Mouse (Mus musculus): ENCODE measurements around the gene Il12b. TPM values are rescaled to one million over a fixed set of nuclear protein-coding genes. Genes with fewer than 3 reads are reported as not detected.
"Not testable (repeated sequence)": the region's sequence is repeated elsewhere in the genome, so short reads cannot be mapped to it uniquely, and the experiment has no call there.

The Il12b gene
- polyA plus RNA-seq, 1 experiment: not detected

DNA sequence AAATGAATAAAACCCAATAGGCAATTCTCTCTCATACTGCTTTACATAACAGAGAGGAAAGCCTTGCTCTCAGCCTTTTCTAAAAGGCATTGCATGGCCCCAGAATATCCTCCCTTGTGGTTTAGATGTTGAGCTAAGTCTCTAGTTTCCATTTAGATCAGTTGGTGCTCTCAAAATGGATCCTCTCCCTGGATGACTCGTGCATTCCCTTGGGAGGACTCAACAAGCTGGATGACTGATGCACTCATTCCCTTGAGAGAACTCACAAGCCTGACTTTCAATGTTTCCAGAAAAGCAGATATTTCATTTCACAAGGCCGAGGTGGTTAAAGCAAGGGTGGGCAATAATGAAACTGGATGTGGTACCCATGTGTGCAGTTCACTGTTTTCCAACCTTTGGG, 28.1 kb downstream of the Il12b start:
- no peak for DNase-seq
- Histone ChIP-seq H3K4me1 (ENCODE audit: control insufficient read depth, insufficient read depth, low read length) (no peaks in the 10 kb centered on the region), H3K4me3 (replicated peaks; ENCODE audit: insufficient read depth, low read depth, low read length) (no peak overlapping the region), H3K27ac (ENCODE audit: insufficient read depth, low read length) (no peak overlapping the region), H3K27me3 (ENCODE audit: control insufficient read depth, insufficient read depth, low read length) (no peaks in the 10 kb centered on the region)
- 82% methylated on average over 2 of the region's 2 CpGs for WGBS
- TF ChIP-seq POLR2A (IDR thresholded peaks at IDR 0.05; ENCODE audit: borderline replicate concordance, insufficient read depth, low read length) (no peak), CTCF (IDR thresholded peaks at IDR 0.05; ENCODE audit: borderline replicate concordance, insufficient read depth, low read depth, low read length) (no peak)

DNA sequence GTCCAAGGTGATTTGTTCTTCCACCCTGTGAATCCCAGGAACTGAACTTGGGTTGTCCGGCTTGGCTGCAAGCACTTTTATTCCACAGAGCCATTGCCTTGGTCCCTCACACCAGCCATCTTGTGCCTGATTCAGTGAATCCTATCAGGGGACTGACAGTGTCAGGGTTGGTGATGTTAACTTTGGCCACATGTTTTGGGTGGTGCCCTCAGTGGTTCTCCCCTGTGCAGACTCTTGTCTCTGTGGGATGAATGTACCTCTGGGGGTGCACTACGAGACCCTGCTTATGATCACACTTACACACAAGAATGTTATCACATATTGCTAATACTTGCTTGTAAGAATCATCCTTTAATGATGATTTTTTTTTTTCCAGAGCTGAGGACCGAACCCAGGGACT, 30.2 kb downstream of the Il12b start:
- TF ChIP-seq POLR2A (IDR thresholded peaks at IDR 0.05; ENCODE audit: borderline replicate concordance, insufficient read depth, low read length): no peak
- TF ChIP-seq CTCF (IDR thresholded peaks at IDR 0.05; ENCODE audit: borderline replicate concordance, insufficient read depth, low read depth, low read length): no peak
- WGBS: 89% methylated on average over 3 of the region's 3 CpGs
- H3K27ac ChIP-seq (ENCODE audit: insufficient read depth, low read length): no peak overlapping the region

DNA sequence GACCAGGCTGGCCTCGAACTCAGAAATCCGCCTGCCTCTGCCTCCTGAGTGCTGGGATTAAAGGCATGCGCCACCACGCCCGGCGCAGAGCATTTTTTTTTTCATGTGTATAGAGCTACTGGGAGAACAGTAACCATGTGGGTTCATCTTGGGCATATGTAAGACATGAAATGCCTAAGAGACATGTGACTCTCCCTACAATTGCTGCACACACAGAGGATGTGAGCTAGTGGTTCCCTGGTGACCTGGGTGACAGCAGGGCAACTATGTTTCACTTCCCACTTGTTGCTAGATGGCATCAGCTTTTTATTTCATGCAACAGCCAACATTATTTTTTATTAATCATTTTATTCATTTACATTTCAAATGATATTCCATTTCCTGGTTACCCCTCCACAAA, 37.9 kb downstream of the Il12b start:
- 95% methylated on average over 6 of the region's 6 CpGs for WGBS
- H3K27me3 ChIP-seq (ENCODE audit: control insufficient read depth, insufficient read depth, low read length): no peaks in the 10 kb centered on the region
- H3K4me3 ChIP-seq (replicated peaks; ENCODE audit: insufficient read depth, low read depth, low read length): no peak overlapping the region
- H3K4me1 ChIP-seq (ENCODE audit: control insufficient read depth, insufficient read depth, low read length): no peaks in the 10 kb centered on the region
- TF ChIP-seq CTCF (IDR thresholded peaks at IDR 0.05; ENCODE audit: borderline replicate concordance, insufficient read depth, low read depth, low read length): no peak
- no peak for TF ChIP-seq POLR2A (IDR thresholded peaks at IDR 0.05; ENCODE audit: borderline replicate concordance, insufficient read depth, low read length)
- H3K27ac ChIP-seq (ENCODE audit: insufficient read depth, low read length): no peak overlapping the region
- DNase-seq: no peak

More for the DNA sequence above, 30.2 kb downstream of the Il12b start:
- Histone ChIP-seq H3K27me3 (ENCODE audit: control insufficient read depth, insufficient read depth, low read length) (no peaks in the 10 kb centered on the region), H3K4me1 (ENCODE audit: control insufficient read depth, insufficient read depth, low read length) (no peaks in the 10 kb centered on the region), H3K4me3 (replicated peaks; ENCODE audit: insufficient read depth, low read depth, low read length) (no peak overlapping the region)
- DNase-seq: no peak

DNA sequence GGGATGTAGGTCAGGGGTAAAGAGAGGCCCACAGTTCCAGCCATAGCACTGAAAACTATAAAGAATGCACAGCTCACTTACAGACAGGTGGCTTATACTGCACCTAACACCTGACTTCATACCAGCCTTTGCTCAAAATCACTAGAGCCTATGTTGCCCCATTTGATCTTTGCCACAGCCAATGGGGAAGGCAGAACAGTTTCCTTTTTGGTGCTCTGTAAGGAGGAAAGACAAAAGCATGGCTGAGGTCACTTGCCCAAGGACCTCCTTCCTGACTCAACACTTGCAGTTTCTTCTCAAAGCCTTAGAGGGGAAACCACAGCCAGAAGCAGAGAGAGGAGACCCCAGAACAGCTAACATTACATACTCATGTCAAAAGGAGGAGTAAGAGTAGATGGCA, 51.2 kb downstream of the Il12b start:
- Histone ChIP-seq H3K4me1 (ENCODE audit: control insufficient read depth, insufficient read depth, low read length) (no peaks in the 10 kb centered on the region), H3K27me3 (ENCODE audit: control insufficient read depth, insufficient read depth, low read length) (no peaks in the 10 kb centered on the region), H3K27ac (ENCODE audit: insufficient read depth, low read length) (no peak overlapping the region), H3K4me3 (replicated peaks; ENCODE audit: insufficient read depth, low read depth, low read length) (no peak overlapping the region)
- DNase-seq: no peak
- no peak for TF ChIP-seq POLR2A (IDR thresholded peaks at IDR 0.05; ENCODE audit: borderline replicate concordance, insufficient read depth, low read length)
- TF ChIP-seq CTCF (IDR thresholded peaks at IDR 0.05; ENCODE audit: borderline replicate concordance, insufficient read depth, low read depth, low read length): no peak

DNA sequence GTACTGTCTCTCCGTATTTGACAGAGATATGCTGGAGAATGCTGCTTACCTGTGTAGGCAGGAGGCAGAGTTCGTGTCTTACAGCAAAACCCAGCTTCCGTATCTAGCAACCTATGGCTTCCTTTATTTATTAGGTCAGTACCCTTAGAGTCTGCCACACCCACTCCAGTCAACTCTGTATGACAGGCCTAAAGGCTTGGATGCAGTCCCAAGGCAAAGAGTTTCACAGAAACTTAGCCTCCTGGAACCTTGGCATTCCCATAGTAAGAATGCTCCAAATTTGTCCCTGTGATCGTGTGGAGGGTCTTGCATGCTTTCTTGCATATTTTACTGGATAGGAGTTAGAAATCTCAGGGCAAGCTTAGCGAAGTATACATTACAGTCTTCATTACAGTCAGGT, 52.2 kb downstream of the Il12b start:
- H3K27me3 ChIP-seq (ENCODE audit: control insufficient read depth, insufficient read depth, low read length); H3K4me1 ChIP-seq (ENCODE audit: control insufficient read depth, insufficient read depth, low read length); H3K4me3 ChIP-seq (replicated peaks; ENCODE audit: insufficient read depth, low read depth, low read length); H3K27ac ChIP-seq (ENCODE audit: insufficient read depth, low read length); DNase-seq: not testable (repeated sequence)
- WGBS: 97% methylated on average over 5 of the region's 5 CpGs

DNA sequence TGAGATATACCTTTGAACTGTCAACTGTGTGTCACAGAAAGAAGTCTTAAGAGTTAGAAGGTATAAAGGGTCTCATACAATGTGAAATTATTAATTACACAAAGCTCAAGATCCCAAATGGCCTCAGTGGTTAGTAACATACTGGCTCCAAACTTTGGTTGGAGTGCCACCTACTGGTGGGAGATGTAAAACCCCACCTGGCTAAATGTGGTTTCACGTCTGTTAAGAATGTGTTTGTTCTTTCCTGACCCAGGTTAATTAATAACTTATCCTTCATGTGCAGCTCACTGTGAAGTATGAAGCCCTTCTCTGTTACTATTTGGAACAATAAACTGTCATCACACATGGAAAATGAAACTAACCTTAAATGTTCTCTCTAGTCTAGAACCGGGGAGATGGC, 53.6 kb downstream of the Il12b start:
- no peak for TF ChIP-seq POLR2A (IDR thresholded peaks at IDR 0.05; ENCODE audit: borderline replicate concordance, insufficient read depth, low read length)
- TF ChIP-seq CTCF (IDR thresholded peaks at IDR 0.05; ENCODE audit: borderline replicate concordance, insufficient read depth, low read depth, low read length): peak; percentile 52; the same call in 1 of the 2 replicates
- no peak overlapping the region for H3K4me3 ChIP-seq (replicated peaks; ENCODE audit: insufficient read depth, low read depth, low read length)
- no peaks in the 10 kb centered on the region for H3K27me3 ChIP-seq (ENCODE audit: control insufficient read depth, insufficient read depth, low read length)
- peak; percentile 10 to 40 for DNase-seq
- no peaks in the 10 kb centered on the region for H3K4me1 ChIP-seq (ENCODE audit: control insufficient read depth, insufficient read depth, low read length)
- 61% methylated on average over 2 of the region's 2 CpGs for WGBS
- H3K27ac ChIP-seq (ENCODE audit: insufficient read depth, low read length): no peak overlapping the region

GRCm38 (mm10) chr11:44461493-44461892, 61.6 kb downstream of the Il12b start:
- WGBS: 58% methylated on average over 6 of the region's 6 CpGs

More at GRCm38 (mm10) chr11:44461493-44461892, 61.6 kb downstream of the Il12b start:
- Histone ChIP-seq H3K27ac (ENCODE audit: insufficient read depth, low read length) (no peak overlapping the region), H3K4me1 (ENCODE audit: control insufficient read depth, insufficient read depth, low read length) (no peaks in the 10 kb centered on the region), H3K4me3 (replicated peaks; ENCODE audit: insufficient read depth, low read depth, low read length) (no peak overlapping the region), H3K27me3 (ENCODE audit: control insufficient read depth, insufficient read depth, low read length) (no peaks in the 10 kb centered on the region)
- TF ChIP-seq POLR2A (IDR thresholded peaks at IDR 0.05; ENCODE audit: borderline replicate concordance, insufficient read depth, low read length) (no peak), CTCF (IDR thresholded peaks at IDR 0.05; ENCODE audit: borderline replicate concordance, insufficient read depth, low read depth, low read length) (no peak)
- no peak for DNase-seq

Other genes with a start within 250 kb of the Il12b start
- gene Ublcp1, start 70.4 kb downstream of the Il12b start, polyA plus RNA-seq (2012; rRNA removed): 99.6 and 111 TPM in 2 replicates
- gene Rnf145, start 118.9 kb downstream of the Il12b start, polyA plus RNA-seq (2012; rRNA removed): 94.2 and 94.6 TPM in 2 replicates
- gene Ebf1, start 217.3 kb downstream of the Il12b start, polyA plus RNA-seq (2012; rRNA removed): 24.9 and 26.2 TPM in 2 replicates

All from cerebellum, adult 2 months (tissue).